Mouse (Mus musculus): ENCODE data around the gene Prl.
"Not testable (repeated sequence)": the region's sequence is repeated elsewhere in the genome, so short reads cannot be mapped to it uniquely, and the experiment has no call there.

Gene Prl

DNA sequence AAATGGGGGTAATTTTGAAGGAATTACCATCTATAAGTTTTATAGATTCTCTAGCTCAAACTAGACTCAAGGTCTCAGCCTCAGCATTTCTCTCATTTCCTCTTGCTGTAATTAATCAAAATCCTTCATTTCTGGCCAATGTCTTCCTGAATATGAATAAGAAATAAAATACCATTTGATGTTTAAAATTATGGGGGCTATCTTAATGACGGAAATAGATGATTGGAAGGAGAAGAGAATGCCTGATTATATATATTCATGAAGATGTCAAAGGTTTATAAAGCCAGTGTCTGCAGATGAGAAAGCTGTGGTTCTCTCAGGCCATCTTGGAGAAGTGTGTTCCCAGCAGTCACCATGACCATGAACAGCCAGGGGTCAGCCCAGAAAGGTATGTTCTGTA, at the start of gene Prl:
Gene Prl, plus strand, starts transcription at position 301 of the 400 bp plus-strand sequence.
- DNase-seq (ENCODE audit: low read depth, low spot score) = no peak

DNA sequence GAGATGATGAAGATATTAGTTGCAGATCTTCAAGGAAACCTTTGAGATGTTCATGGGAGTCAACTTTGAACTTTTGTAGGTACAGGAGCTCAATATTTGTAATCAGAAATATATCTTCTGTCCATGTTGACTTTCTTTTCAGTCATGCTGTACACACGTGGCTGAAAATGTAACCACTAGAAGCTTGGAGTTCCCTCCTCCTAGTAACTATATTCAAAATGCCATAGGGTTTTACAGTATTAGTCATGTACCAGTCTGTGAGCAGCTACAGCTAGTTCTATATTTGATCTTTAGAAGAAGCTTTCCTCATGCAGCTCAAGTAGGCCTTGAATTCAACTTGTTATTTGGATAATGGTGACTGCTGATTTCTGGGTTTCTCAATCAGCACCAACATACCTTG, 30.8 kb upstream of the Prl start:
- no peak for DNase-seq (ENCODE audit: low read depth, low spot score)

DNA sequence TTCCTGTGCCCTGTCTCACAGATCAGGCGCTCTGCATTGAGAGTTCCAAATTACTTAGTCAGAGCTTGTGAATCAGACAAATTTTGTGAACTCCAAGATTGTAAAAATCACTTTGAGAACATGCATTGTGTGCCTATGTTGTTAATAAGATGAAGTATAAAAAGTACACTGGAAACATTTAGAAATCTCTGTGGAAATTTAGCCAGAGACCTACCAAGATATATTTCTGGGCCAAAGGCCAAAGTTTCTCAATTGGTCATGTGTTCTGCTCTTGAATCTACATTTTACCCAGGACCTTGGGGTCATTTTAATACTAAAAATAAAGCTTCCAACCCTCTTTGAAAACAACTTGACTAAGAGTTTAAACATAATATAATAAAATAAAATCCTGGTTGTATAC, 30.0 kb upstream of the Prl start:
- DNase-seq (ENCODE audit: low read depth, low spot score) = no peak

DNA sequence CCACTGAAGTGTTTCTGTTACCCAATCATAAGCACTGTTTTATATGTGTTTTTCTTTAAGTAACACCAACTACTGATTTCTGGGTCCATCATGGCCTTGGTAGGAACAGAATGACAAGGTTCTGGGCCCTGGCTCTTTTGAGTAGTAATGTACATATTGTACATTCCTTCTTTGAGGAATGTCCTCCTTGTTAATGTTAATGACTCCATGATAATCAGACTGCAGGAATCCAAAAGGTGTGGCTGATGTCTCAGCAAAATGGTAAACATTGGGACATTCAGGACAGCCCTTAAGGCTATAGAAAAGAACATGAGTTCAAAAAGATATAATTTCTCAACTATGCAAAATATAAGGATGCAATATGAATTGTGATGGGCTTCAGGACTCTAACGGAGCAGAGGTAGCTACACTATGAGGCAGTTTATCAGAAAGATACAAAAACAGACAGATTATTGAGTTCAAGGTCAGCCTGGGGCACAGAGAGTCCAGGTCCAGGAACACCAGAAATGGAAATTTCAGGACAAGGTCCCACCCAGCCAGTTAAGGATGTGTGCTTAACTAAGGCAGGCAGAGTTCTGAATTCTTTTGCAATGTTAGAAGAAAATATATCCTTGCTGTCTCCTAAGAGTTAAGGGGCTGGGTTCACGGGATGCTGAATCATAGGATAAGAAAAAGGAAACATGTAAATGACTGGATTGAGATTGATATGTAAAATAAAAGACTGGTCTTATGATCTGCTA, 28.7 kb upstream of the Prl start:
- DNase-seq (ENCODE audit: low read depth, low spot score) = no peak

DNA sequence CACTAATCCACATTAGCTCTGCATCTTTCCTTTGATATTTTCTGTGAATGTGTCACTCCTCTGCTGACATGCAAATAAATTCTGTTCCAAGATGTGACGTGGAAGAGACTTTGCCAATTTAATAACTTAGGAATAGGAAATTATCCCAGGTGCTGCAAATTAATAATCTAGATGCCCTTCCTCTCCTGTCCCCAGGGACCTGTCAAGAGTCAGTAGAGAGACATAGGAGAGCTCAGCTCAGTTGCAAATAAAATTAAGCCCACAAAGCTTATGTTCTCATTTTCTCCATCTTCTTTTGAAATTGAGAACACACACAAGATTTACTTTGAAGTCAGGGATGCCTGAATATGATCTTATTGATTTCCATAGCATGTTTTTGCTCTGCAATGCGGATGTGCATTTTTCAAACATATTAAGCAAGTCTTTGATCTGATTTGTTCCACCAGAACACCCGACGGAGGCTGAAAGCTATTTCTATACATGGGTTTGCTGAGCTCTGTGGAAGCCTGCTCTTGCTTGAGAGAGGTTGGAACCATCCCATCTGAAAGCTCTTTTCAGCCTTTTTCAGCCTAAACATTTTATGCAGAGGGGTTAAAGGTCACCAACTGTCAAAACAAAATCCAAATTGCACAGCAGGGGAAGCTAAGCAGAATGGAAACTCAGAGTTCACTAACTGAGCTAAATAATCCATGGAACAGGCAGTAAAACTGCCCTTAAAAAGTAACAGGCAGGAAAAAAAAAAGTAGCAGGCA, 26.1 kb upstream of the Prl start:
- DNase-seq (ENCODE audit: low read depth, low spot score) = peak; percentile 84

DNA sequence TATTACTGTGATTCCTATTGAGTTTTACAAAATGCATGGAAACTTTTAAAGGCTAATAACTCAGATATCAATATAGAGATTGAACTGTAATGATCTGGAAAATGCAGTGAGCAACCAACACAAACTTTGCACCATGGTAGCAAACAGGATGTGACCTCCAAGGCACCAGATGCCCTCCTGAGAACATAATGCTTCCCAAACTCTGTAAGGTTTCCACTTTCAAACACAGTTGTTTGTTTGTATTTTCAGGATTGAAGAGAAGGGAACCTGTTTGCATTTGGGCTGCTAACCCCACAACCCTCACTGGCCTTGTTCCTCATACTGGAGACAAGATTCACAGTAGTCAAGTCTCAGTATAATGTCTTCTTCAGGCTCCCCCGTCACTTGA, 25.5 kb upstream of the Prl start:
- no peak for DNase-seq (ENCODE audit: low read depth, low spot score)

DNA sequence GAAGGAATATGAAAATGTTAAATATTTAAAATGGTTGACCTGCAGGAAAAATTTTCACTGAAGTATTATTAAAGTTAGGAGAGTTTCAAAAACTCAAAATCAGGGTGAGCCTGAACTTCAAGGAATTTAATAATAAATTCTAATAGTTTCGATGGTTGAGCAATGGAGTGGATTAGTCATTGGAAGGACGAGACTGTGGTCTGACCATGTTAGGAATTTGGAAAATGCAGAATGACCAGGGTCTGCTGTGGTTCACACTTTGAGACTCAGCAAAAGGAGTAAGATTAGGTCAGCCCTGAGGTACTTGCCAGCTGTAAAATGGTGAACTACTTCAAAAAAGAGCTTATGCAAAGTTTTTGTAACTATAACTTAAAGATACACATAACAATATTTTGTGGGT, 24.4 kb upstream of the Prl start:
- no peak for DNase-seq (ENCODE audit: low read depth, low spot score)

DNA sequence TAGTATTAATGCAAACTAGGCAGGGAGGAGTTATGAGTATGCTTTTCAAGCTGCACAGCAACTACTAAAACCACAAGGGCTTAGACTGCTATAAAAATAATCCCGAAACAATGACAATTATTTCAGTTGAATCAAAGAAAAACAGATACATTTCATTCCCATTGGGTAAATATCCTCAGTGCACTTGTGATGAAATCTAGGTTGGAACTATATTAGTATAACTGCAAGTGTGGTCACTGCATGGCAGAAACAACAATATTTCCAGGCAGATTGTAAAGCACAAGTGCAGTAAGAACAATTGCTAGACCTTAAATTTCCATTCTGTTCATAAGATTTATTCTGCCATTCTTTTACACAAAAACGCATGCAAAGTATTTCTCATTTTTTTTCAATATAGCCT, 15.2 kb upstream of the Prl start:
- DNase-seq (ENCODE audit: low read depth, low spot score) = no peak

DNA sequence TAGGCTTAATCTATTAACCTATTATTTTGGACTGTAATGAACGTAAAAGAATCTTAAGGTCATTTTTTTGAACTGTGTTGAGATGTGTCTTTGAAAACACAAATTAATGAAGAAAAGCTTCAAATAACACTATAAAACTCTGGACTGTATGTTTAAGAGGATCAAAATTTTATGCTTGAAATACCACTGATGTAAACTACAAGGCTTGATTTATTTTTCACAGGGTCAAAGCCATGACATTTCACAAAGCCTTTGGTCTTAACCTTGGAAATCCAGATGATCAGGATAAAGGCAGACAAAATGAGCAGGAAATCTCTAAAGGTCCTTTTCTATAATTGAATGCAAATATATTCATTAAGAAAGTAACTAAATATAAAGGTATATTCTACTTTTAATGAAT, 14.0 kb upstream of the Prl start:
- peak; percentile 37 for DNase-seq (ENCODE audit: low read depth, low spot score)

DNA sequence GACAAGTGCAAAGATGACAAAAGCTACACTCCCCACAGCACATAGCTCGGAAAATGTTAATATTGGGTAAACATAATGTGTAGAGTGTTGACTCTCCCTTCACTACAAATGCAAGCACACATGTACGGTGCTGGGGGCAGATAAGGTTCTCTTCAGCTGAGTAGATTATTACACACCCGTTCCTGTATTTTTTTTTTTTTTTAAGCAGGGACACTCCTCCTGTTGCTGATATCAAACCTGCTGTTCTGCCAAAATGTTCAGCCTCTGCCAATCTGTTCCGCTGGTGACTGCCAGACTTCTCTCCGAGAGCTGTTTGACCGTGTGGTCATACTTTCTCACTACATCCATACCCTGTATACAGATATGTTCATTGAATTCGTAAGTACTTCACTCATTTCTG, 1.8 kb downstream of the Prl start:
- no peak for DNase-seq (ENCODE audit: low read depth, low spot score)

DNA sequence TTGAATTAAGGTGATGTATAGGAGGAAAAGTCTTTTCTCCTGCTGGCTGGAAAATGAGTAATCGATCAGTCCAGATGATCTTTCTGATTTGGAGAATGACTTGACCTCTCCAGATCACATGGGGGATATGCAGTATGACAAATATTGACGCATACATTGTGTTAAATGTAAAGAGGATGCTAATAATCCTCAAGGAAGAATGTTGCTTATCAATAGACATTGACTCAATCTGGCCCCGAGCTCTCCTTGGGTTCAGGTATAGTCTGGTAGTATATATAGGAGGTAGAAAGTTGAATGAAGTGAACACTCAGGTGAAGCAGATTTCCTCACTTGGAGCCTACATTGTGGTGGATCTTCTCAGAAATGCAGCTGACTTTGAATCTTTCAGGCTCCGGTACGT, 36.5 kb downstream of the Prl start, which contains the start of gene Prl3d1:
Gene Prl3d1, plus strand, starts transcription at position 301 of the 400 bp plus-strand sequence.
- not testable (repeated sequence) for DNase-seq (ENCODE audit: low read depth, low spot score)
